Mouse (Mus musculus) MN1 (cell line): Measurements from ENCODE around the gene Fstl3.

Experiments used
- DNase-seq: peaks from one replicate; pipeline ENCODE4 v3.0.0-alpha.2; 2016; ENCODE audit warnings: low spot score

The Fstl3 gene

DNA sequence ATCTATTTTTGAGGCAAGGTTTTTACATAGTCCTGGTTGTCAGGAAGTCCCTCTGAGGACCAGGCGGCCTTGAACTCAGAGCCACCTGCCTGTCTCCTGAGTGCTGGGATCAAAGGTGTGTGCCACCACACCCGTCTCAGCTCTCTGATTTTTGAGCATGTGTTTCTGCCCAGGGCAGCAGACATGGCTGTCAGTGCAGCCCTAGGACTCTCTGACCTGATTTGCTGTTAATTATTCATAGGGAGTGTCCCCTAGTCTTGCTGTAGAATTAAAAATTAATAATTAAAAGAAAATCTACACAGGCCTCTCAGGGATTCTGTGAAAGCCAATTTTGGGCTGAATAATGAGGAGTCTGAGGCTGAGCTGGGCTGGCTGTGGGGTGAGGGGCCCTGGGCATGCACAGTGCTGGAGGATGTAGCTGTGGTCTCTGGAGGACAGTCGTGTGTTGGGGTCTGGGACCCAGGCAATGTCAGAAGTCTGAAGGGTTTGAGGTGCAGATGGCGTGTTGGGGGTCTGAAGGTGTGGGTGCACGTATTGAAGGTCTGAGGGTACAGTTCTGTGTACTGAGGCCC lies 37.3 kb downstream of the Fstl3 start:
- DNase-seq = no peak

DNA sequence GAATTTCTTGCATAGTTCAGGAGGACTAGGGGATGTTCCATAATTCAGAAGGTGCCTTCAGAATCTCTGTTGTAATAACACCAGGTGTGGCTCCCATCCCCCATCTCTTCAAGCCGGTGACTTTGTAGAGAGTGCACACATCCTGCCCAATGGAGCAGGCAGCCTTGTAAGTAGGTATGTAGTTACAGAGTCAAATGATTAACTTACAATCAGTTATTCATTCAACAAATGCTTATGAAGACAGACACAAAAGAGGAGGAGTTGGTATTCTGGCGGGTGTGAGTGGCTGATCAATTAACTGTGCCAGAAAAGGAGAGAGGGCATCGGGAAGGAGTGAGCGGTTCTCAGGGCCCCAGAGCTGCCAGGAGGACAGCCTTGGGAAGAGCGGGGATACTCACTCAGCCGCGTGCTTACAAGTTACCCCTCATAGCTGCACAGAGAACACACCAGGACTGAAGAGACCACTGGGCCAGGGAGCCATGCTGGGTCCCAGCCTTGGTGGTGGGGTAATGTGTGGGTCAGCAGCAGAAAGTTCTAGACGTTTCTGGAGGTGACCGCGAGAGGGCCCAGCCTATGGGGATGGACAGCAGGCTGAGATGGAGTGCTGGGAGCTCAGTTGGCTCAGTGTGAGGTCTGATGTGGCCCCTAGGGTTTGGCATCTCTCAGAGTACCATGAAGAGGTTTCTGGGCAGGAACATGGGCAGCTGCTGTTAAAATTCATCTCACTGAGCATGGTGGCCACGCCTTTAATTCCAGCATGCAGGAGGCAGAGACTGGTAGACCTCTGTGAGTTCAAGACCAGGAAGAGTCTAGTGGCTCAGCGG lies 38.8 kb downstream of the Fstl3 start:
- DNase-seq = no peak

DNA sequence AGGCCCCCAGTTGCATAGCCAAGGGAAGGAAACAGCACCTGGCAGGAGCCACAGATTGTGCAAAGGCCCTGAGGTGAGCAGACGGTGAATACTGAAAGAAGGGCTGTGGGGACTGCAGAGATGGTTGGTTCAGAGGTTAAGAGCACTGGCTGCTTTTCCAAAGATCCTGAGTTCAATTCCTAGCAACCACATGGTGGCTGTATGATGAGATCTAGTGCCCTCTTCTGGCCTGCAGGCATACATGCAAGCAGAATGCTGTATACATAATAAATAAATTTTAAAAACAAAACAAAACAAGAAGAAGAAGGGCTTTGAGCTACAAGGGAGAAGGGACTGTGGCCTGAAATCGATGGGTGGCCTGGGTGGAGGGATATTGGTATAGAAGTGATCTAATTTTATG lies 40.0 kb downstream of the Fstl3 start:
- no peak for DNase-seq

DNA sequence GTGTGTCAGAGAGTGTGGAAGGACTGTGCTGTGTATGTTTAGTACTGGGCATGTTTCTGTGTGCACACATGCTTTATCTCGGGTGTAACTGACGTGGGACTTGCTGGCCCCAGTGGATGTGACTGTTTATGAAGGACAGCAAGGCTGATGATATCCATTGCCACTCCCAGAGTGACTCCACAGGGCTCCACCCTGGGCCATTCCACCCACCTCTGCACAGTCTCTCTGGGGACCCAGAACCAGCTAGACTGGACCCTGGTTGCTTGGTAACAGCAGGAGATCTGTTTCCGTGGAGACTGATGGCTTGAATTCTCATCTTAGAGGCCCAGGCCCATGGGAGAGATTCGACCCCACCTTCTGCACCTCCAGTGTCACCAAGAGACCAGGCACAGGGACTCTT lies 41.2 kb downstream of the Fstl3 start:
- DNase-seq = peak; percentile 77

DNA sequence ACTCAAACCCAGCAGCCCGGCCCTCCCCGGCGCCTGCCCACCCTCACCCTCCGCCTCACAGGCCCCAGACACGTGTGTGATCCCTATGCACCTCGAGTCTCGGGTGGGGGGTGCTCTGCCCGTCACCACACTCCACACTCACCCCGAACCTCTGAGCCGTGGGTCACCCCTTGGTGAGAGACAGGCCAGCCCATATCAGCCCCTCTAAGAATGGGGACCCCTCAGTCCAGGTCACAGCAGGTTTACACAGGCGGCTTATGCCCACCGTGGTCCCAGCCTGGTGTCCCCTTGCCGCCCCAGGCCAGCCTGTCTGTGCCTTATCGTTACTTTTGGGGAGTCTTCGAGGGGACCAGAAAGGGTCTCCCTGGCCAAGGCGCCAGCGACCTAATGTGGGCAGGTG lies 42.5 kb downstream of the Fstl3 start:
- DNase-seq = no peak

DNA sequence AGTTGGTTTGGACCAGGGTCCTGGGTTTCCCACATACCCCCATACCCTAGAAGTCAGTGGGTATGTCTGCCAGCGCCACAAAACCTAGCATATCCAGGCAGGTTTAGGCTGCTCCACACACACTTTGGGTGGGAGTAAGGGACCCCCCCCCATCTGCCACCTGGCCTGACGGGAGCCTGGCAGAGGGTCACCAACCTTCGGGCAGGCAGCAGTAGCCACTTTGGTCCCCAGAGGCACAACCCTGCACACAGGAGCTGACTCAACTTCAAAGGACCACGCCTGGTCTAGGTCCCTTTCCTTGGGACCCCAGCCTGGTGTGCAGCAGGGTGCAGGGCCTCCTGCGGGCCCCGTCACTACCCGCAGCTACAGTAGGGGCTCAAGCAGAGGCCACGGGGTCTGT lies 43.2 kb downstream of the Fstl3 start:
- DNase-seq = no peak

DNA sequence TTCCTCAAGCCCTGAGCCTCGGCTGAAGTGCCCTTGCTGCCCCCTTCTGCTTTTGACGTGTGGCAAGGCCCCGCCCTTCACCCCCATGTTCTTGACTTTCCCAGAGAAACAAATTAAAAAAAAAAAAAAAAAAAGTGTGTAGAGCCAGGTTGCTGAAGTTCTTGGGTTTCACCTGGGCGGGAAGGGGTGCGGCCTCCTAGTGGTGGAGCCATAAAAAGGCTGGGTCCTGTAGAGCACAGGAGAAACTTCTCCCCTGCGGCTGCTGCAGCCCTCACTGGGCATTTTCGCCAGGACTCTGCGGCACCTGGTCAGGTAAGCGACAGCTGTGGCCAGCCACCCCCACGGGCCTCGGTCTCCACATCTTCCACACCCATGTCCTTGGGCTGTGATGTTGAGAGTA lies 43.7 kb downstream of the Fstl3 start, which contains the start of gene Misp:
Gene Misp (plus strand): TSS at position 208 of the 400 bp plus-strand sequence.
- no peak for DNase-seq

DNA sequence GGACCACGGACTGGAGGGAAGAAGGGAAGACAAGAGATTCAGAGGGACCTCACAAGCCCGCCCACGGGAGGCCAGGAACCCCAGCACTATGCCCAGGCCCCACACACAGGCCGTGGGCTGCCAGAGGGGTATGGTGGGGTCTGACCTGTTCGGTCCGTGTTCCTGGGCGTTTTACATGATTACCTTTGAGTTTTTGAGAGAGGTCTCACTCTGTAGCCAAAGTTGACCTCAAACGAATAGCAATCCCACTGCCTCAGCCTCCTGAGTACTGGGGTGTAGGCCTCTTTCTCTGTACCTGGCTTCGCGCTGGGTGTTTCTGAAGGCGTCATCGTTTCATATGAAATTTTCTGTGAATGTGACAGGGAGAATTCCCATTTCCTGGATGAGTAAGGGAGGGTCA lies 44.7 kb downstream of the Fstl3 start:
- no peak for DNase-seq

DNA sequence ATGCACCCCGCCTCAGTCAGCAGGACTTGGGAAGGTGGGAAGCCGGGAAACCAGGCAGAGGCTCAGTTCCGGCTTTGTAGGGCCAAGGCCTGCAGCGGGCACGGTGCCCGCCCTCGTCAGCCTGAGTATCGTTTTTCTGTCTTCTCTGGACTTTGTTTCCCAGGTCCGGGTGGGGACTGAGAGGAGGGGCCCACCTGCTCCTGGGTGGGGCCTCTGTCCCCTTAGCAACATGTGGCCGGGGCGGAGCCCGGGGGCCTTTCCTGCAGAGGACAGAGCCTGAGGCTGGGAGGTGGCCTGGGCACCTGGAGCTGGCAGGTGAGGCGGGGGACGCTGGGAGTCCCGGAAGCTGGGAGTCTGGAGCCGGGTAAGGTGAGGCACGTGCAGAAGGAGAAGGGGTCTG lies 45.3 kb downstream of the Fstl3 start:
- no peak for DNase-seq

DNA sequence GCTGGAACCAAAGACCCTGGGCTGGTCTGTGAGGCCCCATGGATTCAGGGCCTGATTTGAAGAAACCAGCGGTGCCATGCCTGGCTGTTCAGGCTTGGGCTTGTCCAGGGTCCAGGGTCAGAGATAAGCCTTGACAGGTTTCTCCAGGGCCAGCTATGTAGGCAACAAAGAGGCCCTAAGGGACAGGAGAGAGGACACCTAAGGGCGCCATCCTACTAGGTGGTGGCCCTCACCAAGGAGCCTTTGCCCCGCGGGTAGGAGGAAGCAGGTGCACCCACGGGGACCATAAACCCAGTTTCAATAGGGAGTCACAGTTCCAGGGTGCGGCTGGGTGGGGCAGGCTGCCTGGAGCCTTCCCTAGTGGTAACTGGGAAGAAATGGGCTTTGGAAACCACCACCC lies 45.9 kb downstream of the Fstl3 start:
- DNase-seq = no peak

DNA sequence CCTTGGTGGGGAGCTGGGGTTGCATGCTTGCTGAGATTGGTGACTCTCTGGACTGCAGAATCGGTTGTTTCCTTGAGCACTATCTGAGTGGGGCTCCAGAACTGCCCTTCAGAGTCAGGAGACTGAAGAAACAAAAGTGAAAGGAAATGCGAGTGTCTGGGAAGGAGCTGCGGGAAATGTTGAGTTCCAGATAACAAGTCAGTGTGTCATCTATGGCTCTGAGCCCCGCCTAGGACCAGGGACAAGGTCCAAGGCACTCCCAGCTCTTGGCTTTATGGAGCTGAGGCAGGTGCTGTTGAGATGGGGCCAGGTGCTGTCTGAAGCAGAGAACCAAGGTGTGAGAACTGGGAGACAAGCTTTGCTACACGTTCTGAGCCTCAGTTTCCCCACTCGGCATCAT lies 47.3 kb downstream of the Fstl3 start:
- DNase-seq = peak; percentile 65

DNA sequence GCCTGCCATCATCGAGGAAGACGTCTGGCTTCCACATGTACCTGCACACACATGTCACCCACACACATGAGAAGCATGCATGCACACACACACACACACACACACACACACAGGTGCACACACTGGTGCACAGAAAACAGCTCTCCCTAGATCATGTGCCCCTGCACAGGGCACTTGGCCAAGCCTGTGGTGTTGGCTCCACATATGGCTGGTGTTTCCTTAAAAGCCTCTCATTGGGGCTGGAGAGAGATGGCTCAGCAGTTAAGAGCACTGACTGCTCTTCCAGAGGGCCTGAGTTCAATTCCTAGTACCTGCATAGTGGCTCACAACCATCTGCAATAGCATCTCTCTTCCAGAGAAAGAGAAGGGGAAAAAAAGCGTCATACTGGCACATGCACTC lies 54.5 kb downstream of the Fstl3 start:
- peak; percentile 50 for DNase-seq
